Mouse (Mus musculus): ENCODE measurements at regions not wholly inside any gene's neighbourhood (a gene's known extent, or its start where the extent isn't known, plus 50 kb on each side); places are given as distances from the start of the nearest gene placed in this dataset.

DNA sequence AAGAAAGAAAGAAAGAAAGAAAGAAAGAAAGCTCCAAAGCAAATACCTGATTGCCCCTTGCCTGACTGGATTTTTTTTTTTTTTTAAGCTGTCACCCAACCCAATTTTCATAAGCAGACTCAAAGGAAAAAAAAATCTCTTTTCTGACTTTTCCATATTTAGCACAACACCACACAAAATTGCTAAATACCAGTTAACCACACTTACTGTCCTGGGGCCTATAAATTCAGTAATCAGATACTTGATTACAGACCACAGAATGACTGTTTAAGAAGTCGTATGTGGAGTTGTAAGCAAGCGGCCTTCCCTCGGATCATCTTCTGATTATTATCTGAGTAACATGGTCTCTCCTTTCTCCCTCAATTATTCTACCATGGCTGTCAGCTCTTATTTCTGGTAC, 263.3 kb upstream of the Gm15217 start:
- no peak for DNase-seq

DNA sequence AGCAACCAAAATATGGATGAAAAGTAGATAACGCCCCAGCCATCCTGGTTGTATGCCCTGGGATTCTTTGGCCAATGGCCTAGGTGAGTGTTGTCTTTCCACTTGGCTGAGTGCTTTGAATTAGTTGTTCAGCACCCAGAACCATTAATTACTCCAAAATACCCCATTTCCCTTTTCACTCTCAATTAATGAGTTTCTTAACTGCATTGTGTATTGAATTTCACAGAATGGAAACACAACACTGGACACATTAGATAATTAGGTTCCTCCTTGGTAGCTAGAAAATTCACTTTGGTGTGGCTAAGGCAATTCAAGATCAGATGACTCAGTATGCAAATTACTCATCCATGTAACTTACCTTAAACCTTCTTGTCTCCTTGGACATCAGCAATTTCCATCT, 252.7 kb upstream of the Gm15217 start:
- DNase-seq: no peak

DNA sequence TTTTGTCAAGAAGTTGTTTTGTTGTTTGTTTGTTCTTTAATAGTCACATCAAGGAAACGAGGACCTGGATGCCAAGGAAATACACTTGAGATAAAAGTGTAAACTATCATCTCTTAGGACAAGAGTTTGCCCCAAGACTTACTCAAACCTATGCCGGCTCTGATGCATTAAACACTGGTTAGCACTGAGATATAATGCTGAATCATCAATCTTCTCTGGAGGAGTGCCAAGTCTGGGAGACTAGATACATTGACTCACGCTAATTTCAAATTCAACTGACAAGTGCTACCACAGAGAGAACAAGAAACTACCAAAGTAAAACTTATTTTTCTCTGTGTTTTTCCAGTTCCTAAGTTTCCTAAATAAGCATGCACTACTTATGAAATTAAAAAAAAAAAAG, 249.5 kb upstream of the Gm15217 start:
- DNase-seq: no peak

DNA sequence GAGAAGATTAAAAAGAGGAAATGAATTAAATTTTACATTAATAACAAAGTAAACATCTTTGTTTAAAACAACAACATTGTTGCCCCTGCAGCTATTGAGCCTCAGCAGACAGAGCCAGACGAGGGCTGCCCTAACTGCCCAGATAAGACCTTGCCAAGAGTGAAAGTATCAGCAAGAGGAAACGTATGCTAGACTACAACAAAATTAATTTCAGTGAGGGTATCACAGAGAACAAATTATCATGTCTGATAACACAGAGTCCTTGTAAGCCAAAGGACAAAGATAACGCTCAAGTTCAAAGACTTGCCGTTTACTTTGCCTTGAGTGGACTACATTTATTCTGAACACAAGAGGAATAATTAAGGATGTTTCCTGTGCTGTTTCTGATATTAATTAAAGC, 235.0 kb upstream of the Gm15217 start:
- DNase-seq: no peak

DNA sequence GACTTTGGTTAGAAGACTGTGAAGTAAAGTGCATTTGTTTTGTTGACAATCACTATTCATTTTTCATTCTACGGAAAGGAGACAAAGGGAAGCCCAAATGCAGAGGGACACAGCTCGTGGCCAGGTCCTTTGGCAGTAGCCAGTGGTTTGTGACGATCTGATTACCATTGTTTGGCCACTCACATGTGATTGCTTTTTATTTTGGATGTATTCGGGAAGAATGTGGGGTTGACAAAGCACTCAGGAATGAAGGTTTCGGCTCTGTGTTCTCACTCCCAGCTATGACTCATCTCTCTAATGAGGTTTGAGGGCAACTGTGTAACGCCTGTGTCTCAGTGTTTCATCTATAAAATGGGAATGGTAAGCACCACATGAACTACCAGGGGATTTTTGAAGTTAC, 234.5 kb upstream of the Gm15217 start:
- DNase-seq: no peak

DNA sequence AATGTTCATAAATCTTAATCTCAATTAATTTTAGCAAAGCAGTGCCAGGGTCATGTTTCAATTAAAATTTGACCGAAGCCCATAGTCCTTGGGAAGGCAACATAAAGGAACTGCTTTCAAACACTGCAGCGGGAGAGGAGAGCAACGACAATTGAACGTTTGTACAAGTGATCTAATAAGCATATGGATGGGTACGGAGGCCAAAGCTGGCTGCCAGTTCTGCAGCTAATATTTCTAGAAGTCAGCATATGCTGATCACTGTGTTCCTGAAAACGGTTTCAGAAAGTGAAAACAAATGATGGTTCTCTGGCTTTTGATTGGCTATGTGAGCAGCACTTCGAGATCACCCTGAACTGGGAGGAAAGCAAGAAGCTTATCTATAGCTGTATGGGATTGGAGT, 233.6 kb upstream of the Gm15217 start:
- no peak for DNase-seq

DNA sequence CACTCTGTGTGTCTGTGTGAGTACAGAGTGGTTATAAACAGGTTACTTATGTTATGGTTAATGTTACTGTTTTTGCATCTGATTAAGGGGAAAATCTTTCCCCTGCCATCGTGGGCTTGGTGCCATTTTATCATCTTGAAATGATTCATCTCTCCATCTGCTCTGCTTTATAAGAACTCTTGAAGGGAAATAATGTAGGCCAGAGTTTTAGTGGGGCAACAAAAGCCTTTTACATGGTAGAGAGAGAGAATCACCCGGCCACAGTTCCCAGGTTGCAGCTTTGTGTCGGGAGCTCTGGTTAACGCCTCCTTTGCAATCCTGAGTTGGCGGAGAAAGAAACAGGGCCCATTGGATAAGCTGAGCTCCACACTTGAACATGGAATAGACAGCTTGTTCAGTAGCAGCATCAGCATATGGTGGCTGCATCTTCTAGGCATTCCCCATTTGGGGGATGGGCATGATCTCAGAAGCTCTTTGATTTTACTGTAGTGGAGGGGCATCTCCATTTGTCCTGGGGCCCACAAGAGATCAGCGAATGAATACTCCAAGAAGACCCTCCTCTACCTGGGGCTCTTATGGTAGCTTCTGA, 230.0 kb upstream of the Gm15217 start:
- DNase-seq: no peak

DNA sequence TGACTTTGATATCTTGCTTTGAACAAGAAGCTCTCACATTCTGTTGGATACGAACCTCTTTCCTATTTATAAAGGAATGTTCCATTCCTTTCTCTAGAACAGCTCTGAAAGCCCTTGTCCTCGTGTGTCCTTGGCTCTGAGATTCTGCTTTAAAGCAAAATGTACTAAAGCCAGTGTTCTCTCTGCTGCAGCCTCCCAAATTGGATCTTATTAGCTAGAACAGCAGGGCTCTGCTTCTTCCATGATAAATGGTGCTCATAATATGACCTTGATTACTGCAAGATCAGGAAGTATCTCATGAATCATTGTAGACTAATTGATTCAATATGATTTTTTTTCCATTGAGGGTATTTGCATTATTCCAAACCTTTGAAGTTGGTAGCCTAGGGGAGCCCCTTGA, 220.5 kb upstream of the Gm15217 start:
- DNase-seq: no peak

DNA sequence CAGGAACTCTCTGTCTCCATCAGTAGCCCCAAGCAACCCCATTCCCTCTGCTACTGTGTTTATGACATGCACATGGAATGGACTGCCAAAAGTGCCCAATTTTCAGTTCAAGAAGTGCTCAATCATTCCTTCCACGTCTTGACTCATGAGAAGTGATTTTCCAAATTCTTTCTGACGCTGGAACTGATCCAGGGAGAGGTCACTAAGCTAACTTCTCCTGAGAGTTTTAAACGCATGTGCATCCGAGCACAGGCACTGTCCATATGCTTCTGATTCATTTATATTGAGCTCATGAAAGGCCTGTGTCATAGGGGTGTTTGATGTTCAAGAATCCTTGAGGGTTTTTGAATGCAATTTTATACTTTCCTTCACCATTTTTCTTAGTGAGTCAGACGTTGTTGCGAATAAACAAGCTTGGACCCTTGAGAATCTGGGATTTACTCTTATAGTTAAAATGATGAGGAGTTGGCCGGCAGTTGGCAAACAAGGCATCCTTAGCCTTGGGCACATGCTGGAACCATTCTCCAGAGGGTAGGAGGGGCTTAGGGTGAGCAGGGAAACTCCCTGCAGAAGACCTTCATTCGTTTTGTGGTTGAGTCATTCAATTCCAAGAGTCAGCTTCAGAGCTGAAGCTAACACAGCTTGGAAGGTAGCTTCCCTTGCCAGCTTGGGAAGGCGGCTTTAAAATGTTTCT, 206.9 kb upstream of the Gm15217 start:
- DNase-seq: no peak

DNA sequence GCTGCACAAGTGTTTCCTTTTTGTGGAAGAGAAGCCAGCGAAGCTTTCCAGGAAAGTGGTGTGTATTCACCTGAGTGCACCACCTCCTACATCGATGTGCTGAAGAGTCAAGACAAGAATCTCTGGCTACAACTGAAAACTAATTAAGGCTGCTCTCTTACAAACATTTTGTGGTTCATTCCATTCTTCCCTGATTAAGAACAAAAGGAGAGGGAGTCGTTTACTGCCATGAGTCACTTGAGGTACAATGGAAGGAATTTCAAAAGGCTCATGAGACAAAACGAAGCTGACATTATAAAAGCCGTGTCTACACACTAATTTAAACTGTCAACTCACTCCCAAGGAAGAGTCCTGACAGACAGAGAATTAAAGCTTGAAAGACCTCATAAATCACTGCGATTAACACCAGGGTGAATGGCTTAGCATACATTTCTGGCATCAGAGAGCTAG, 206.3 kb upstream of the Gm15217 start:
- no peak for DNase-seq

DNA sequence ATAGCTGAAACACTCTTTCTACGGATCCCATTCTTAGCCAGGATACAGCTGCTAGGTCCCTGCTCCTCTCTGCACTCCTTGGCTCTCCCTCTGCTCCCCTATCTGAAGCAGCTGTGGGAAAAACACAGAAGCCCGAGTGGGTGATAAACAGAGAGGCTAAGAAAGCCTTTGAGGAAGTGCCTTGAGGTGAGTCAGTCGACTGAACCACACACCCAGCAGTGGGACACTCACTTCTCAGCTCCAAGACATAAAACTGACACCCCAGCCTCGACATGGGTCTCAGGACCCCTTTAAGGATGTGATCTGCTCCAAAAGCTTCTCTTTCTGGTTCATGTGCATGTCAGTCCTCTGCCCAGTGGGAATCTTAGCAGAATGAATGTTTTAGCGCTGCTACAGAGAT, 204.8 kb upstream of the Gm15217 start:
- no peak for DNase-seq

DNA sequence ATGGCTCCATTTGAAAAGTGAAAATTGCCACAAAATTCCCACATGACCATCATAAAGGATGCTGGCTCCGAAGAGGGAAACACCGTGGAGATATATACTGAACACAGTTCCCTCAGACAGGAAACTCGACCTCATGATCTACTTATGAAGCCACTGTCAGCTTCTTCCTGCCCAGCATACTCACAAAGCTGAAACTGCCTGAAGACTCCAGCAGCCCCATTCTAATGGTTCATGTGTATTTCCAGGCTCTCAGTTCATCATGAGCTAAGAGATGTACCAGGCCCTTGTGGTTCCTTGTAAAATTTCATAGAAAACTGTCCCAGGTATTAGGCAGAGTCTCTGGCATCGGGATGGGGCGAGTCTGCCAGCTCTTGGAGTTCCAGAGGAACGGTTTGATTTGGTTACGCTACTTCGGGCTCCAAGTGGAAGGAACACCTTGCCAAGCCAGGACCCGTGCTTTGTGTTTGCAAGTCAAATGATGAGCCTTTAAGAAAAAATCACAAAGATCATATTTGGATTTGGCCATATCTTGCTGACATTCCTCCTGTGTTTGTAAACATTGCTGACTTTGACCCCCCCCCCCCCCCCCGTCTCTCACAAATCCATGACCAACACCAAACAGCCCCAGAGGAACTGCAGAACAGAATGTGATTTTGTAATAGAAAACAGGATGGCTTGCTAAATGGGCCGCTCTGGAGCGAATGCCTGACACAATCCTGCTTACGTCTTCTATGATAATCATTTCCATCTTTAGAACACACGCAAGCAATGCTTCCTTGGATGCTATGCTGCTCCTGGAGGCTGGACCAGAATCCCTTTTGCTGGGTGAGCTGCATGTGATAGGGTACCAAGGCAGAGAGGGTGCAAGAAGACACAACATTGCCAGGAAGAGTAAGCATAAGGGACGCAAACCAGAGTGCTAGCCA, 203.7 kb upstream of the Gm15217 start:
- no peak for DNase-seq

DNA sequence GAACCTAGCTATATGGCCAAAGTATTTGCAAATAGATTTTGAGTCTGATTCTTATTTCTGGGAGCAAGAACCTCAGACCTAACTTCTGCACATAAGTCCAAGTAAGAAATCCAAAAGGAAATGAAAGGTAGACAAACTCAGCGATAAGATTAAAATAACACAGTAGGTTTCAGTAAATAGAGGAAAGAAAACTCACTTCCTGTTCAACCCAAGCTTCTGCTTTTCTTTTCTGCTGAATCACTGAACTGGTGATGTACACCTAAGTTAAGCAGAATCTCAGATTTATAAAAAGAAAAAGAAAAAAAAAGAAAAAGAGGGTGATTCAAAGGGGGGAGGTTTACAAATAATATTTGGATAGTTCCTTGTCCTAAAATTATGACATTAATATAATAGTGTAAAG, 200.2 kb upstream of the Gm15217 start:
- no peak for DNase-seq

DNA sequence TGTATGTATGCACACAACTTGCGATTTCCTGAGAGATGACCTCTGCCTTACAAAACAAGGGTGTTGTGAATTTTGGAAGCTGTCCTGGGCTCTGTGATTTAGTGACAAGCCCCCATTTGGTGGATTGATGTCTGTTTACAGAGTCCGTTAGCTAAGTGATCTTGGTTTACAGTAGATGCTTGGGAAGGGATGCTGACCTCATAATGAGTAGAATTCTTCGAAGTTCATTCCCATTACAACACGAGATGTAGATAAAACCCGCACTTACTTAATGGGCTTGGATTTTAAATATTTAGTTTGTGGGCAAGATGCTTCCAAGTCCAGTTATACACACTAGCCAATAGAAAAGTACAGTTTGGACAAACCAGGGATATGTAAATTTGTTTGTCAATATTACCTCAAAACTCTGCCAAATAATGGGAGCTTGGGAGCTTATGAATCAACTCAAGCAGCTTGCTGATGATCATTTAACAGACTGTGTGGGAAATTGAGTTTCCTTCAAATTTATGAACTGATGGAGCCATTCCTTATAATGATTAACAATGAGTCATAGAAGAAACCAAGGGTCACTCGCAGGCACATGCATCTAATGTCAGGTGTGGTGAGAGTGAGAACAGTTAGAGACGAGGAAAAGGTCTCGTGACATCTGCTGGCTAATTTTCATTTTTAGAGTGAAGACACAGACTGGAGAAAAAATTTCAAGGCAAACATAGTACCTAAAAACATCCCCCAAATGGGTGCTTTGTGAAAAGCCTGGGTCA, 187.4 kb upstream of the Gm15217 start:
- DNase-seq: no peak

DNA sequence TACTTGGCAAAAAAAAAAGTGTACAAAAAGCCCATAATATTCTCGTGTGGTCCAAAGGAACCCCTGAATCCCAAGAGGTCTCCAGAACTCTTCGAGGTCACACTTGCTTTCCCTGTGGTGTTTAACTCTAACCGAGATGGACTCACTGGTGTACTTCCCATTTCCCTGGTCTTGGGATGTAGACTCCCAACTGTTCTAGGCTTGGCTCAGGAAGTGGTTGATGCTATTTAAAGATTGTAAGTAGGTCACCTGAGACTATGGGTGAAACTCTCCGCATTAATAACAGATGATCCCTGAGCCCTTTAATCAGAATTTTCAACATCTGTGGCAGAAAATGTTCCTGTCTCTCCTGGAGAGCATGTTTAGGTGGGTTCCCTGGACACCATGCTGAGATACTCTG, 185.6 kb upstream of the Gm15217 start:
- no peak for DNase-seq

DNA sequence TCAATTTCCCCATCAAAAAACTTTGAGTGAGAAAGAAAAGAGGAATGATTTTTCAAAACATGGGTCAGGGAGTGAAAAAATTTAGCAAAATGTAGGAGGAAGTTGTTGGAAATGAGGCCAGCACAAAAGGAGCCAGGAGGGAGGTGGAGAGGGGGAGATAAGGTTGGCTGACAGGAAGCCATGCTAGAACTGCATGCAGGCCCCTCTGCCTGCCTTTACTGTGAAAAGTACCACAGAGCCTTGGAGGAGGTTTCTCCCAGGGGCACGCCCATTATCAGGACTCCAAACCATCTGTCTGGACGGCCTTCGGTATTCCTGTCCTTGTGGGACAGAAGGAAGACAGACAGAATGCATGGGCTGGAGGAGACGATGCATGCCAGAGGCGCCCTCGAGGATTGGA, 183.3 kb upstream of the Gm15217 start:
- no peak for DNase-seq

DNA sequence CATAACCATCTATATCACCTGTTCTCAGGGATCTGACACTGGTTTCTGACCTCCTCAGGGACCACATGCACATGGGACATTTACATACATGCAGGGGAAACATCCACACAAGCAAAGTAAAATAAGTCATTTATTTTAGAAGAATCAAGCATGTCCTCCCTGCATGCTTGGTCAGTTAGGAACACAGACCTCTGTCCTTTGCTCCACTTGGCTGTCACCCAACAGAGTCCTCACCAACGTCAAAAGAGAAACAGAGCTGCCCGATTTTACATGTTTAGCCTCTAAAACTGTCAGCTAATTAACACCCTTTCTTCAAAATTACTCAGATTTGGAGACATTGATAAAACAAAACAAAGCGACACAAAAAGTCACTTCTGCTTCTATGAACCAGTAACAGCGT, 176.4 kb upstream of the Gm15217 start:
- DNase-seq: no peak

DNA sequence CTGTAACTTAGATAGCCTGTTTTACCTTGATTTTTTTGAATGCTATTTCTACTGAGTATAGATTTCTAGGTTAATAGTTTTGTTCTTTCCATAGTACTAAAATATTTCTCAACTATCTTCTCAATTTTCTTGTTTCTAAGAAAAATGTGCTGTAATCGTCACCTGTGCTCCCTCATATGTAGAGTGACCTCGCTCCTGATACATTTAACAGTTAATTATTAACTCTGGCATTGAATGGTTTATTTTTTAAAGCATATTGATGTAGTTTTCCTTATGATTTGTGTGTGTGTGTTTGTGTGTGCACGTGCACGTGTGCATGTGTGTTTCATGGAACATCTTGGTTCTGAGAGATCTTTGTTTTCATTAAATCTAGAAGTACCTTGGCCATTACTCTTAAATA, 158.7 kb upstream of the Gm15217 start:
- no peak for DNase-seq

DNA sequence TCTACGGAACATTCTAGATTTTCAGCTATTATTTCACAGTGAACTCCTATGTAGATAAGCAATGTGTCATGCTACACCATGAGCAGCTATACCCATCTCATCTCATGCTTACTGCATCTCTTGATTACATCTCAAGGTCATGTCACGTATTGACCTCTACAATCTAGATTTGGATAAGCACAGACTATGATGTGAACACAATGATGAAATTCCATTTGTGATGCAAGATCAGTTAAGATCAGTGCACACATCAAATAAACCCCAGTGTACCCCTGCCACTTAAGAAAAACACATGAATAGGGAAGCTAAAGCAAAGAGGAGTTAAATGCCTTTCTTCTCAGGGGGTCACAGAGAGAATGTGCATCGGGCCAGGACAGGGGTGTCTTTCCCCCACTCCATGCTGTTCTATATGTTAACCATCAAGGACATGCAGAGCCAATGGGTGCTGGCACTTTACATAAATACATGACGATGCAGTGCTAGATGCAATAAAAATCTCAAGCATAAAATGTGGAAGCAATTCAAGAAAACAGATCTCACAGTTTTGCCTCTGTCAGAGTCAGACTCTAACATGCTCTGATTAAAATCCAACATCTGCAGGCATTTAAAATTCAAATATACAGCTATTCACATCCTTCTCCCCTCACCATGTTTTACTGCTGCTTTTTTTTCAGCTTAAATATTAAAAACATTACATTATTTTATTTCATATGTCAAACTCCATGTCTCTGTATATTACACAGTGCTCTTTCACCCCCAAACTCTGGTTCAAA, 157.1 kb upstream of the Gm15217 start:
- DNase-seq: no peak

DNA sequence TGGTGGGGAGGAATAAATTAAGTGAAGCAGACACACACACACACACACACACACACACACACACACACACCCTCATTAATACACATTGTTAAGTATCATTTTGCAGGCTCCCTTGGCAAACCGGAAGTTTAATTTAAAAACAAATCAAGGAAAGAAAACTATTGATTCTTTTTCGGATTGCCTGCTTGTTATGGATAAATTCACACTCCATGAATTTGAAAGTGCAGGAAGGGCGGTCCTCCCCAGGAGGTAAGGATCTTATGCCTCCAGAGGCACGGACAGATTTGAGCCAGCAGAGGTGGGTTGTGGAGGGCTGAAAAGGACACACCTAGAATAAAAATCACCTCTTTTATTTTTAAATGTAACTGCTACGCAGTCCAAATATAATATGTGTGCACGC, 156.2 kb upstream of the Gm15217 start:
- no peak for DNase-seq

DNA sequence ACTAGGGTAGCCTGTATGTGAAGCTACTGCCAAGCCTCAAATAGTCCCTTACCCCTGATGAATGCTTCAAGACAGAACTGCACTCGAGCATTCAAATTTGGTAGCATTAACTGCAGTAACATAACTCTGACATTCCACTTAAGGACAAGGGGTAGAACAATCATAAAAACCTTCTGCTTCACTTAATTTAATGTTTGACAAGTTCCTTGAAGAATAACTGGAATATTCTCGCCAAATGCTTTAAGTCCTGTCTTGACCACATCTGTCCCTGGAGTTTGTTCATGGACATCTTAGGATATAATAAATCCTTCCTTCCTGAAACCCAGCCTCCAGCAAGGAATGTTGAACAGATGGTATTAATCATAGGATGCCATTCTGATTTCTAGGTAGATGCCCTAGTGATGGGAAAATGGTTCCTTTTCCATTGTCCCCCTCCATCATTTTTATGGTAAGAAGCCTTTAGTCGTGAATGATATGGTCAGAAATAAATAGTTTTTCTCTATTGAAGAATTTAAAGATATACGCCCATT, 154.7 kb upstream of the Gm15217 start:
- no peak for DNase-seq

All from cerebellum, adult 11 months (tissue).